Mouse (Mus musculus) heart, adult 2 months (tissue): Measurements from ENCODE around the gene Wdr78.

Source experiments
- CTCF ChIP-seq: fragments of 200-600 bp; IDR thresholded peaks from 2 replicates; pipeline ENCODE4 v1.8.1; 2022; ENCODE audit warnings: antibody characterized with exemption, mild to moderate bottlenecking, moderate library complexity
- EP300 ChIP-seq: fragments of 200-500 bp; IDR thresholded peaks from 2 replicates; pipeline ENCODE4 v1.6.1; 2011; ENCODE audit warnings: low read depth, low read length, control low read depth; ENCODE audit not compliant: insufficient read depth
- POLR2A ChIP-seq: fragments of 200-500 bp; IDR thresholded peaks from 2 replicates; pipeline ENCODE4 v1.6.1; 2011; ENCODE audit warnings: mild to moderate bottlenecking, low read depth, low read length, control low read depth; ENCODE audit not compliant: insufficient read depth

- TF ChIP-seq EP300, result no peak
- TF ChIP-seq CTCF, result no peak
- no peak for TF ChIP-seq POLR2A
Observed at GRCm38 (mm10) chr4:103113402-103113801, 953 bp downstream of the Wdr78 start.
